25 mouse cellular contexts compared by ENCODE assay signal in genomic region chr7:45564811-45565210, GRCm38 (mm10). TPM values are rescaled to one million over a fixed set of nuclear protein-coding genes. Genes with fewer than 3 reads are reported as not detected.
"Had no signal": no experiment of that assay in that cellular context is flagged by ENCODE, and none has a peak within 500 bp of the region (broad histone marks: within the 10 kb centered on the region; RNA-seq: fewer than 3 reads in every experiment).

No protein-coding gene starts in this region.

- H3K4me3 ChIP-seq: kidney, embryonic 15.5 days; left cerebral cortex, adult 2 months; liver, embryonic 13.5 days; neural tube, embryonic 12.5 days; neural tube, embryonic 15.5 days had no signal

- H3K9ac ChIP-seq: kidney, embryonic 15.5 days; liver, embryonic 13.5 days; neural tube, embryonic 12.5 days; neural tube, embryonic 15.5 days had no signal

- H3K27me3 ChIP-seq: kidney, embryonic 15.5 days; liver, embryonic 13.5 days; neural tube, embryonic 12.5 days; neural tube, embryonic 15.5 days had no signal

- H3K9me3 ChIP-seq: kidney, embryonic 15.5 days; liver, embryonic 13.5 days; neural tube, embryonic 12.5 days; neural tube, embryonic 15.5 days had no signal

- H3K36me3 ChIP-seq: kidney, embryonic 15.5 days; liver, embryonic 13.5 days; neural tube, embryonic 12.5 days; neural tube, embryonic 15.5 days had no signal

- H3K27ac ChIP-seq: kidney, embryonic 15.5 days; left cerebral cortex, adult 2 months; liver, embryonic 13.5 days; neural tube, embryonic 12.5 days; neural tube, embryonic 15.5 days had no signal

- H3K4me2 ChIP-seq: kidney, embryonic 15.5 days; liver, embryonic 13.5 days; midbrain, embryonic 11.5 days; neural tube, embryonic 12.5 days; neural tube, embryonic 15.5 days had no signal

- DNase-seq: kidney, postnatal 10 days; kidney, postnatal 36 days; layer of hippocampus, postnatal 36 days; liver, embryonic 13.5 days; lung, adult 2 months; lung, postnatal 14 days; midbrain, embryonic 14.5 days; right cerebral cortex, adult 18-20 months; right cerebral cortex, postnatal 25 days; spleen, adult 18-20 months; thymus, postnatal 25 days had no signal

RNA-seq across cellular contexts. Expression of gene Hsd17b14, which starts 10.1 kb away (rescaled TPM):
- total RNA-seq: layer of hippocampus, adult 8-10 months; layer of hippocampus, postnatal 10 days; liver, adult 2 months; megakaryocyte-erythroid progenitor cell, adult 5-6 weeks had no signal
- polyA plus RNA-seq: liver, adult 2 months; midbrain, embryonic 14.5 days; neural tube, embryonic 15.5 days had no signal

RNA-seq across cellular contexts. Expression of gene Plekha4, which starts 38.7 kb away (rescaled TPM):
- total RNA-seq: megakaryocyte-erythroid progenitor cell, adult 5-6 weeks had no signal

RNA-seq across cellular contexts. Expression of gene Fgf21, which starts 50.5 kb away (rescaled TPM):
- total RNA-seq: layer of hippocampus, adult 8-10 months; layer of hippocampus, postnatal 10 days; layer of hippocampus, postnatal 36 days; left cerebral cortex, adult 2 months; left cerebral cortex, postnatal 10 days; left cerebral cortex, postnatal 36 days; megakaryocyte progenitor cell, adult 5-6 weeks; megakaryocyte-erythroid progenitor cell, adult 5-6 weeks had no signal
- polyA plus RNA-seq: limb, embryonic 11.5 days; liver, embryonic 13.5 days; liver, embryonic 16.5 days; lung, adult 2 months; midbrain, embryonic 11.5 days; midbrain, embryonic 14.5 days; neural tube, embryonic 12.5 days had no signal
